Mouse (Mus musculus) 3T3-L1 (cell line): ENCODE measurements around the gene Cwc27.

Source experiments
- DNase-seq: peaks from one replicate; pipeline ENCODE4 v3.0.0-alpha.2; 2015; ENCODE audit warnings: low read depth, low spot score

The Cwc27 gene

DNA sequence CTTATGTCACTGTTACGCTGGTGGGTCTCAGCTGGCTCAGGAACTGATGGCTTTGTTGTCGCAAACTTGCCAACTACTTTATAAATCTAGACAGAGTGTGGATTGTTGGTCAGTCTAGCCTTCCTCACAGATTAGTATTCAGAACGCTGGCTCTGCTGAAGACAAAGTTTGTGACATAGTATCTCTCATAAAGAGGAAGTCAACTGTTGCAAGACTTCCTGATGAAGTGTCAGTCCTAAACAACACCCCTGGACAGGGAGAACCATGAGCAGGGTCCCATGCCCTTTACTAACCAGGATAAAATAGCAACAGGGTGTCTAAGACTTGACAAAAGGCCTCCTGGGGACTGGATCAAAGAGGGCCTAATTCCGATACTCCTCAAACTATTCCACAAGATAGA lies 205.6 kb downstream of the Cwc27 start:
- no peak for DNase-seq

DNA sequence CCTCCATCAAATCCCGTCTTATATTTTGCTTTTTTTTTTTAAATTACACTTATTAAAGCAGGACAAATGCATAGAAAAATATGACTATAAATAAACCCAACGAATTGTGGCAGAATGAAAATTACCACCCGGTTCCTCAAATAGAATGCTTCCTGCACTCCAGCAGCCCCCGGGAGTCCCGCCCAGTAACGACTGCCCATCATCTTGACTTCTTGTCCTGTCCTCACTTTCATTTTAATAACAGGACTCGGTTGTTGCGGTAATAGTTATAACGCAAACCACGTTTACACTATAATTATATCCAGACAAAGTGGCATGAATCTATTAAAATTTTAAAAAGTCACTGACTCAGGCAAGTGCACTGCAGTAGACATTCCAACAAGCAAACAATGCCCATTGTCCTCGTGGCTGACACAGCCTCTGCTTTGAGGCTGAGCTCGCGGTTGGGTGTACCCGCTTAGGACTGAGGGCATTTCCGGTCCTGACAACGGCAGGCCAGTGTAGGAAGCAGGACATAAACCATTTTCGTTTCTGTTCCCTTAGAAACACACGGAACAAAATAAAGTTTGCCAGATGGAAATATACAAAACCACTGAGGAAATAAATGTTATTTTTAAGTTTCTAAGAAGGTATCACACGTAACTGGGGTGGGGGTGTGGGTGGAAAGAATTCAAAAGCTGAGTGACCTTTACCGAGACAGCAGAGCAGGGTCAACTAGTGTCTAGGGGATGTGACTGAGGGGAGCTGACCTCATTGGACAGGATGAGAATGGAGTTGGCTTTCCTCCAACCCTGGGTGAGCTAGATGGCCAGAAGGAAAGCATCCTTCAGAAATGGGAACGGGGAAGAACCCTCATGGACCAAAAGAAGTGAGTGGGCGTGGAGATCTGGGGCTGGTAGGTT lies 206.5 kb downstream of the Cwc27 start:
- peak; percentile 25 for DNase-seq

DNA sequence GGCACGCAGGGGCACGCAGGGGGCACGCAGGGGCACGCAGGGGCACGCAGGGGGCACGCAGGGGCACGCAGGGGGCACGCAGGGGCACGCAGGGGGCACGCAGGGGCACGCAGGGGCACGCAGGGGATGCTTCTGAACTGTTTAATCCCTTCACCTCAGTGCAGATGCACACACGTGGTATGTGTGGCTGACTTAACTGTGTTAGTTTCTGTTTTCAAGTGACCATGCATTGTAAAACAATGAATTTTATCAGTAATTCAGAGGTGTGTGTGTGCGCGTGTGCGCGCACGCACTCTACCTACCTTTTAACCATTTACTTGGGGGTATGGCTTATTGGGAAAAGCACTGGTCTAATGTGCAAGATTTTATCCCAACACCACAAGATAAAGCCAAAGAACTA lies 208.4 kb downstream of the Cwc27 start:
- DNase-seq: no peak

DNA sequence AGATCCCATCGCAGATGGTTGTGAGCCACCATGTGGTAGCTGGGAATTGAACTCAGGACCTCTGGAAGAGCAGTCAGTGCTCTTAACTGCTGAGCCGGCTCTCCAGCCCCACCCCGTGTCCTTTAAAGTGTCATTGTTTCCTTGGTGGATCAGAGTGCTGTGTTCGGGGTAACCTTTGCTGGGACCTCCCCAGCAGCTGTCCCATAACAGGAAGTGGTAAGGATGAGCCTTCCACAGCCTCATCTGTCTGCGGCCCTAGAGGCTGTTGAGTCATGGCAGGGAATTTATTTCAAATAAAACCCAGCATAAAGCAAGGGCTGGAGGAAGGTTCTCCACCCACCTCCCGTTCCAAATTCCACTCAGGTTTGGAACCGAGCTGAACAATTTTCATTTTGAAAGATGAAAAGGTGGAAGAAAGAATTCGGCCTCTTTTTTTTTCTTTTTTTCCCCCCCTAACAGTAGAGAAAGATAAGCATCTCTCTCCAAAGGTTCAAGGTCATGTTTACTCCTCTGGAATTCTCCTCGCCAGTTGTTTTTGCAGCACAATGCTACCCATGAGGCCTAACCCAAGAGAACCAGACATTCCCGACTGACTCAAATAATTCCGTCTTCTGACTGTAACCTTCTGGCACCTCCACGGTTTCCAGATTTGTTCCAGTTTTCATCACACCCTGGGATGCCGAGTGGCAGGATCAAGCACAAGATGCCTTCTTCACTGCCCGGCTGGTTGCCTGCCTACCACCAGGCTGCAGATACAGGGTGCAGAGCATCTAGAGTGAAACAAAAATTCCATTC lies 210.0 kb downstream of the Cwc27 start:
- peak; percentile 32 for DNase-seq

DNA sequence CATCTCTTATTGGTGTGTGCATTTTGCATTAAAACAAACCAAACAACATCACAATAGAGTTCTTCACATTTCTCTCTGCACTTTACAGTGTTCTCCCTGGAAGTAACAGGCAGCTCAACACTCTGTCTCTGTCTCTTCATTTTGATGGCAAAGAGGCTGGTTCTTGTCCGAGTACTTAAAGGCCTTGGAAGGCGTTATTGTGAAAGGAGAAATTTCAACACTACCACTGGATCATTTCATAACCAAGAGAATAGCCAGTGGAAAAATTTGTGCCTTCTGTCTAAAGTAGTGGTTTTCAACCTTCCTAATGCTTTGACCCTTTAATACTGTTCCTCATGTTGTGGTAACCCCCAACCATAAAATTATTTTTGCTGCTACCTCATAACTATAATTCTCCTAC lies 211.8 kb downstream of the Cwc27 start:
- no peak for DNase-seq

DNA sequence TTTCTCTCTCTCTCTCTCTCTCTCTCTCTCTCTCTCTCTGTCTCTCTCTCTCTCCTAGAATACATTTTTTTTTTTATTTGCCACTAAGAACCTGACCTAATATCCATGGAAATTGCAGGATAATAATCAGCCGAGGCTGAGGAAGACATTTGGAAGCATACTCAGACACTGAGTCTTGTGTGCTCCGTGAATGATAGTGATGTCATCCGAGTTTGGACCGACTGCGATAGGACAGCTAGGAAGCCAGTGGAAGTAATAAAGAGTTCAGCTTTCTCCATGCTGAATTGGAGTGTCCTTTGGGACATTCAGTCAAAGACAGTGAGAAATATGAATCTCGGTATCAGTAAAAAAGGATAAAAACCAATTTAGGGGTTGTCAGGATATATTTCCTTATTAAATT lies 214.7 kb downstream of the Cwc27 start:
- no peak for DNase-seq

DNA sequence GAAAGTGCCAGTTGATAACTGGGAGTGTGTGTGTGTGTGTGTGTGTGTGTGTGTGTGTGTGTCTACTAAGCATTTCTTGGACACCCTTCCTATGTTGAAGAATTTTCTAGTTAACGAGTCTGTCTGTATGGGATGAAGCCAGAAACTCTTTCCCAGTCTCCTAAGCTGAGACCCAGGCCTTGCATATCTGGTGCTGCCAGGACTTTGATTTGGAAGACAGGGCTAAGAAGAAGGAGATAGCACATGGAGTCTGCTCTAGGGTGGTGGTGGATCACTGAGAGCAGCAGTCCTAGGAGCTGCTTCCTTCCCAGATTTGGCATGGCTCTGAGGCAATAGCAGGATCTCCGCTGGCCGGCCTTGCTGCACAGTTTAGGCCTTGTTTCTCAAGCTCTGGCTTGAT lies 215.2 kb downstream of the Cwc27 start:
- DNase-seq: no peak

DNA sequence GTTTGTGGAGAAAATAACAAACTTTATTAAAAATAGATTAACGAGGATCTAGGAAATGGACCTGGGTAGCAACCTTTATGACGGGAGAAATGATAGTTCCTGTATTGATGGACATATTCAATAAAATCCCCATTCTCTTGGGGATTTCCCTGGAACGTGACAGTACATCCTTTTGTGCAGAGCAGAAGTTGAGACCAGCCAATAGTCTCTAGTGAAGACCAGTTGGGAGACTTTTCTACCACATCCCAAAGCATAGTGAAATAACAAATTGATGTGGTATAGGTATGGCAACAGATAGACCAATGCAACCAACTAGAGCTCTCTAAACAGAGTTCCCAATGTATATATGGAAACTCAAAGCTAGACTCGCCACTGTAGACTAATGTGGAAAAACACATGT lies 220.7 kb downstream of the Cwc27 start:
- no peak for DNase-seq

DNA sequence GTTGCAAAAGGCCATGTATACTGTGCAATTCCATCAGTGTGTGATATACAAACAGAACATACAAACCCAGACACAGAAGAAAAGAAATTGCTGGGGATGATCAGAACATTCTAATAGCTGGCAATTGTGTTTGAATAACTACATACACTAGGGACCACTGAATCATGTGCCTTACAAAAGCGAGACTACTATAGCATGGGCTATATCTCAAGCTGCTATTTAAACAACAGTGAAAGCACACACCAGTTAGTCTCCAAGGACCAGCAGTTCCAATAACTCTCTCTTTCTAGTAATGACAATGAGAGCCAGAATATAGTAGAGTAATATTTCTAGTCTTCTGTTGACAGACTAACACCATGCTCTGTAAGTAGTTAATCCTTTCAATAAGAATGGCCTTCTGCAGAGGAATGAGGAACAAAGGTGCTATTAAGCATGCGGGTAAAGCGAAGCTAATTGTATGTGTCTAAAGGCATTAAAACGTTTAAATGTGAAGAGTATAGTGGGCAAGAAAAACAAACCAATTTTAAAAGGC lies 222.1 kb downstream of the Cwc27 start:
- DNase-seq: no peak

DNA sequence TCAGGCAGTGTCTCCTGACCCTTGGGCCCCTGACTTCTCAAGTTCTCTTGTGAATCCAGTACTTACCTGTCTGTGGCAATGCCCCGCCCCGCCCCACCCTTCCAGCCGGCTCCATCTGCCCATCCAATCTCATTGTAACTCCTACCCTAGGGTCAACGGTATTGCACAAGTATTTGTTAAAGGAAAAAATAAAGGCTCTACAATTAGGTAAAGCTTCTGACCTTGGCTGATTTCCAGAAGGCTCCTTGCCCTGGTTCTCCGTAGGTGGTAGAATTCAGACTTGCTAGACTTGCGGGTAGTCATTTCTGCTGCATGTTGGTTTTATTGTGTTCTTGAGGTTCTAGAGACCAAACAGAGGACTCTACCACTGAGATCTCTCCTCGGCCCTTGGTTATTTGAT lies 226.0 kb downstream of the Cwc27 start:
- DNase-seq: no peak

DNA sequence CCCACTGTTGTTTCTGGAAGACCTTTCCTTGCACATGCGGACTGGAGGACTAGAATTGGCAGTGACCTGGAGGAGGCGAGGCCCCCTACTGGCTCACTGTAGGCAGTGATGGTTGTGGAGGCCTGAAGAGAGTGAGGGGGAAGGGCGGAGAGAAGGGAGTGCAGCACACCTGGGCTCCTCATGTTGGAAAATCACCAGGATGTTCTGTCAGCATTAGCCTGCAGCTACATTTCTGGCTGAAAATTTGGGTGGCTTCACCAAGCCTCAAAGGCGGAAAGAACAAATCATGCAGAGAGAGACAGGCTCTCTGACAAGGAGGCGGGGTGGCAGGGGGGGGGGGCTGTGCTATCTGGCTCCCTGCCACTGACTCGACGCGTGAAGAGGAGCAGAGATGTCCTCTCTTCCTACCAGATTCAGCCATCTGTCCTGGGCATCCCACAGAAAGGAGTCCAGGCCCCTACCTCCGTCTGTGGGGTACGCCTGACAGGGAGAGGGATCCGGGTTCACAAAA lies 226.8 kb downstream of the Cwc27 start:
- peak; percentile 4 for DNase-seq

DNA sequence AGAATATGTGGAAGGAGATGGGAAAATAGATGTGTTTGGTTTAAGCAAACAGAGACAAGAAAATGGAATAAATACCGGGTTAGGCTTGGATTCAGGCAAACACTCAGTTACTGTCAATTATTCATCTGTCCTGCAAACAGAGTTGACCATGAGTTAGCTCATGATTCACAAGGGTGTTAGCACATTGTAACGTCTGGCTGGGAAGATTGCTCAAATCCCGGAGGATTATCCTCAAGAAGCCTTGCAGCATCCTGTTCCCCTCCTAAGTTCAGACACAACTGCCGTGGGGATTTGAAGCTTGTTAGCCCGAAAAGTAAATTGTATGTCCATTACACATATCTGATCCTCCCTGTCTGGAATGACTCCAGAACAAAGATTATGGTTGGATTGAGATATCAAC lies 228.6 kb downstream of the Cwc27 start:
- DNase-seq: peak; percentile 47
